Mouse (Mus musculus): ENCODE results near the gene Adam1a.

DNA sequence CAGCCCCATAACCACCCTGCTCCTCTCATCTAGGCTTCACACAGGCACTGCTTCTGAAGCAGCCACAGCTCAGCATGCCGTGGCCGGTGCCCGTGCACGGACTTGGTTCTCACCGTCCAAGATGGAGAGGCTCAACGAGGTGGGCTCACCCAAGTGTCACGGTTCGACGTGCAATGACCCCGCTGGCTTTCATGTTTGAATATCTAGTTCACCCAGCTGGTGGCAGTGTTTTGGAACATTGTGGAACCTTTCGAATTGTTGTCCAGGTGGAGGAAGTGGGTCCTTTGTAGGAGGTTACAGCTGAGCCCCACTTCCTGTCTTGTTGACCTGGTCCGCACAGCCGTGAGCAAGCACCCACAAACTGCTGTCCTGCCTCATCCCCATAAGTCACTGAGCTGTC is 28.9 kb upstream of the Adam1a start:
- TF ChIP-seq CTCF (IDR thresholded peaks at IDR 0.05; ENCODE audit: low read depth) (no peak), EP300 (IDR thresholded peaks at IDR 0.05; ENCODE audit: low read depth) (no peak)

Measured in liver, embryonic 14.5 days (tissue).